Mouse (Mus musculus): ENCODE results near the gene Akr1a1. TPM values are rescaled to one million over a fixed set of nuclear protein-coding genes. Genes with fewer than 3 reads are reported as not detected.

Akr1a1 gene
- polyA plus RNA-seq, 1 experiment from 2014 or later, result 550 TPM

DNA sequence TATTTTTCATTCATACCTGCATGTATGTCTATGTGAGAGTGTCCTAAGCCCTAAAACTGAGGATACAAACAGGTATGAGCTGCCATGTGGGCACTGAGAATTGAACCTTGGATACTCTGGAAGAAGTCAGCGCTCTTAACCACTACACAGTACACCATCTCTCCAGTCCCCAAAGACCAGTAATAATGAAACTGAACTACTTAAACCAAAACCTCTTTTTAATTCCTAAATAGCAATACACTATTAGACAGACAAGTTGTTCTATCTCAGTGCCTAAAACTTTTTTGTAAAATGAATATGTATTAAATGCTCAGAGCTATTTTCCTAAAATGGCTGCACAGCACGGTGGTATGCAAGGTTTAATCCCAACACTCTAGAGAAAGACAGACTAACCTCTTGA, 36.2 kb downstream of the Akr1a1 start:
- WGBS, result 97% methylated on average over 2 of the region's 2 CpGs
- no peak overlapping the region for H3K4me3 ChIP-seq
- no peaks in the 10 kb centered on the region for H3K4me1 ChIP-seq
- H3K9me3 ChIP-seq, result no peaks in the 10 kb centered on the region
- H3K27me3 ChIP-seq (ENCODE audit: poor library complexity, severe bottlenecking), result no peaks in the 10 kb centered on the region
- H3K27ac ChIP-seq, result no peak overlapping the region
- peaks cover 100% of the 10 kb centered on the region for H3K36me3 ChIP-seq (replicated peaks)
- DNase-seq (ENCODE audit: extremely low spot score, low spot score), result no peak

DNA sequence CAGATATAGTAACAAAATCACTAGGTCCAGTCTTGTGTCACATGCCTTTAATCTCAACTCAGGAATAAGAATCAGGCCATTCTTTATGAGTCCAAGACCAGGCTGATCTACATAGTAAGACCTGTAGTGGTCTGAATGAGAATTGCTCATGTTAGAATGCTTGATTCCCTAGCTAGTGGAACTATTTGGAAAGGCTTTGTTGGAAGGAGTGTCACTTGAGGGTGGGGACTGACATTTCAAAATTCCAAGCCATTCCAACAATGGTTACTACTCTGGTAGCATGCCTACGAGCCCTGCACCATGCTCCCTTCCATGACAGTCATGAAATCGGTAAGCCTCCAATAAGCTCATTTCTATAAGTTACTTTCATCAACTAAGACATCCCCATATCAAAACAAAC, 38.9 kb downstream of the Akr1a1 start:
- Histone ChIP-seq H3K4me3 (no peak overlapping the region), H3K36me3 (replicated peaks) (peaks cover 100% of the 10 kb centered on the region), H3K9me3 (no peaks in the 10 kb centered on the region), H3K4me1 (no peaks in the 10 kb centered on the region), H3K27ac (no peak overlapping the region), H3K27me3 (ENCODE audit: poor library complexity, severe bottlenecking) (no peaks in the 10 kb centered on the region)
- no peak for DNase-seq (ENCODE audit: extremely low spot score, low spot score)
- 92% methylated on average over 2 of the region's 2 CpGs for WGBS

DNA sequence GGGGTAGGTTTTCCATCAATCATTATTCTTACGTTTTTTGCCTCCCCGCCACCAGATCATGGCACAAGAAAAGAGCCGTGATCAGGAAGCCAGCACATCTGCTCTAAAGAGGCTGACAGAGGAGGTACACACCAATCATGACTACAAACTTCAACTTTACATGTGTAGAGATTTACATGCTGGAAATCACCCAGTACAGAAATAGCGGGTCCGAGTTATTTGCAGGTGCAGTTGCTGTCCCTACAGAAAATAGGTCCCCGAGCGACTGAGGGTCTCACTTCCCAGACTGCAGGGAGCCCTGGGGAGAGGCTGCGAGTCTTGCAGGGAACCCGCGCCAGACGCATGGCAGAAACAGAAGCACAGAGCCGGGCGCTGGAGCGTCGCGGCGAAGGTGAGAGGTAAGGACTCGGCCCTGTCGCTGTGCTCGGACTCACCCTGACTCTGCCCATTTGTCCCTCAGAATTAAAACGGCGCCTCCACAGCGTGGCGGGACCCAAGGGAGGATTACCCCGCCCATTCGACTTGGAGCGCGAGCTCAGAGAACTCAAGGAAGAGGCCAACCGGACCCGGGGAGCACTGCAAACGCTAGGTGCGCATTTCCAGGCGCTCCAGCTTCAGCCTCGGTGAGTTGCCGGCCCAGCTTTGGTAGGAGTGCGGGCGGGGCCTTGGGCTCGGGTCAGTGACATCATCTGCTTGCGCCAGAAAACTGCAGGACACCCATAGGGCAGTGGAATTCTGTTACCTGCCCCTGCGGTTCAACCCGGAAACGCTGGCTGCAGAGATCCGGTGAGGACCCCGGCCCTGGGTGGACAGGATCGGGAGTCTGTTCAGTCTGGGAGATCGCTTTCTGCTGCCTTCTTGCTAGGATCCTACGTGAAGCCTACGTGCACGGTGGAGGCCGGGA, 54.2 kb downstream of the Akr1a1 start:
- peak; percentile 90 for DNase-seq (ENCODE audit: extremely low spot score, low spot score)
- WGBS, result under 1% methylated on average over 50 of the region's 50 CpGs
- Histone ChIP-seq H3K27ac (peak overlapping the region; percentile 78), H3K27me3 (ENCODE audit: poor library complexity, severe bottlenecking) (no peaks in the 10 kb centered on the region), H3K9me3 (no peaks in the 10 kb centered on the region), H3K4me1 (peaks cover 33% of the 10 kb centered on the region), H3K4me3 (peak overlapping the region; percentile 73), H3K36me3 (replicated peaks) (peaks cover 64% of the 10 kb centered on the region)

DNA sequence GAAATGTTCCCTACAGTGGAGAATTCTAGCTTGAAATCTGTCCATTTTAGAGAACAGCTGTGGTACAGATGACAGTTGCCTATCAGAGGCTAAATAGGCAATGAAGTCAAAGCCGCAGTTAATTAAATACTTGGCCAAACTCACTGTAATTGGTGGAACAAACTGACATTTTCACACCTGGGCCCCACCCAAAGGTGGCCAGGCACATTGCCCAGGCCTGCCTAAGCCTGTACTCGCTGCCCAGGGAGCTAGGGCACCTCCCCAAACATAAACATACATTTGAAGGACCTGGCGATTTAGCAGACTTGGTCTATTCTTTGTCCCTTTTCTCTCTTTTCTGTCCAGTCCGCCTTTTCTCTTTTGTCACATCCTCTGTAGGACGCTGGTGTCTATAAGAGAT, 55.1 kb downstream of the Akr1a1 start, which contains the start of gene Ccdc17:
Gene Ccdc17 (plus strand): TSS at position 276 of the 400 bp plus-strand sequence.
- Histone ChIP-seq H3K27ac (peak within 1 kb of the TSS; percentile 78), H3K9me3 (no peaks in the 10 kb centered on the region), H3K4me1 (peaks cover 33% of the 10 kb centered on the region), H3K27me3 (ENCODE audit: poor library complexity, severe bottlenecking) (no peaks in the 10 kb centered on the region), H3K36me3 (replicated peaks) (peaks cover 64% of the 10 kb centered on the region), H3K4me3 (peak within 1 kb of the TSS; percentile 73)
- WGBS, result 26% methylated on average over 5 of the region's 5 CpGs
- DNase-seq (ENCODE audit: extremely low spot score, low spot score), result no peak

DNA sequence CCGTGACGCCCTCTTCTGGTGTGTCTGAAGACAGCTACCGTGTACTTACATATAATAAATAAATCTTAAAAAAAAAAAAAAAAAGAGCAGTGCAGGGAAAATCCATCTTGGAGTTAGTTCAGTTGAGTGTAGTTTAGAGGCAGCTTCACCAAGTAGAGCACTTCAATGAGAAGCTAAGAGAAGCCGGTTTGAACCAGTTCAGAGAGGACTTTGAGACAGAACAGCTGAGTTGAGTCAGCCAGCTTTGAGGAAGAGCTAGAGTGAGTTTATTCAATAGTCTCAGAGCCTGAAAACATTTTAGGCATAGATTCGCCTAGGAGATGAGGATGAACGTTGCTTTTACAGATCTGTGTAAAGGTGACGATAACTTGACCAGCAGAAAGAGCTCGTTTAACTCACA, 55.7 kb downstream of the Akr1a1 start:
- no peak overlapping the region for H3K4me3 ChIP-seq
- no peaks in the 10 kb centered on the region for H3K27me3 ChIP-seq (ENCODE audit: poor library complexity, severe bottlenecking)
- peaks cover 33% of the 10 kb centered on the region for H3K4me1 ChIP-seq
- DNase-seq (ENCODE audit: extremely low spot score, low spot score), result no peak
- WGBS, result 84% methylated on average over 8 of the region's 8 CpGs
- H3K27ac ChIP-seq, result no peak overlapping the region
- H3K9me3 ChIP-seq, result no peaks in the 10 kb centered on the region
- H3K36me3 ChIP-seq (replicated peaks), result peaks cover 64% of the 10 kb centered on the region

Other genes with a start within 250 kb of the Akr1a1 start
- gene Mast2, start 187.5 kb downstream of the Akr1a1 start, polyA plus RNA-seq (2016; fragmentation: Nextera tagmentation; extraction: Ambion mirVana), result 15.4 and 15.9 TPM in 2 replicates
- gene Ipp, start 144.1 kb downstream of the Akr1a1 start, polyA plus RNA-seq (2016; fragmentation: Nextera tagmentation; extraction: Ambion mirVana), result 19.7 and 22.9 TPM in 2 replicates
- 25.0 and 27.7 TPM in 2 replicates for gene Tmem69, start 95.7 kb downstream of the Akr1a1 start, polyA plus RNA-seq (2016; fragmentation: Nextera tagmentation; extraction: Ambion mirVana)
- gene Gpbp1l1, start 94.0 kb downstream of the Akr1a1 start, polyA plus RNA-seq (2016; fragmentation: Nextera tagmentation; extraction: Ambion mirVana), result 28.3 and 32.2 TPM in 2 replicates
- 2.4 and 3.5 TPM in 2 replicates for gene Ccdc17, start 55.0 kb downstream of the Akr1a1 start, polyA plus RNA-seq (2016; fragmentation: Nextera tagmentation; extraction: Ambion mirVana)
- 354 and 376 TPM in 2 replicates for gene Nasp, start 23.7 kb downstream of the Akr1a1 start, polyA plus RNA-seq (2016; fragmentation: Nextera tagmentation; extraction: Ambion mirVana)
- gene Prdx1, start 33.9 kb upstream of the Akr1a1 start, polyA plus RNA-seq (2016; fragmentation: Nextera tagmentation; extraction: Ambion mirVana), result 1,457 and 1,472 TPM in 2 replicates
- gene Mmachc, start 56.7 kb upstream of the Akr1a1 start, polyA plus RNA-seq (2016; fragmentation: Nextera tagmentation; extraction: Ambion mirVana), result 45.6 and 47.3 TPM in 2 replicates
- gene Ccdc163, start 56.8 kb upstream of the Akr1a1 start, polyA plus RNA-seq (2016; fragmentation: Nextera tagmentation; extraction: Ambion mirVana), result 31.5 and 37.0 TPM in 2 replicates
- gene Tesk2, start 69.3 kb upstream of the Akr1a1 start, polyA plus RNA-seq (2016; fragmentation: Nextera tagmentation; extraction: Ambion mirVana), result 9.0 and 9.4 TPM in 2 replicates
- gene Toe1, start 156.0 kb upstream of the Akr1a1 start, polyA plus RNA-seq (2016; fragmentation: Nextera tagmentation; extraction: Ambion mirVana), result 41.3 and 44.1 TPM in 2 replicates
- 30.4 and 30.6 TPM in 2 replicates for gene Mutyh, start 156.0 kb upstream of the Akr1a1 start, polyA plus RNA-seq (2016; fragmentation: Nextera tagmentation; extraction: Ambion mirVana)
- 1.5 and 2.2 TPM in 2 replicates for gene Hpdl, start 170.0 kb upstream of the Akr1a1 start, polyA plus RNA-seq (2016; fragmentation: Nextera tagmentation; extraction: Ambion mirVana)
- 5.5 and 5.7 TPM in 2 replicates for gene Zswim5, start 225.7 kb upstream of the Akr1a1 start, polyA plus RNA-seq (2016; fragmentation: Nextera tagmentation; extraction: Ambion mirVana)

Data from forebrain, embryonic 10.5 days (tissue).